Mouse (Mus musculus): ENCODE measurements around the gene Itgb6.

DNA sequence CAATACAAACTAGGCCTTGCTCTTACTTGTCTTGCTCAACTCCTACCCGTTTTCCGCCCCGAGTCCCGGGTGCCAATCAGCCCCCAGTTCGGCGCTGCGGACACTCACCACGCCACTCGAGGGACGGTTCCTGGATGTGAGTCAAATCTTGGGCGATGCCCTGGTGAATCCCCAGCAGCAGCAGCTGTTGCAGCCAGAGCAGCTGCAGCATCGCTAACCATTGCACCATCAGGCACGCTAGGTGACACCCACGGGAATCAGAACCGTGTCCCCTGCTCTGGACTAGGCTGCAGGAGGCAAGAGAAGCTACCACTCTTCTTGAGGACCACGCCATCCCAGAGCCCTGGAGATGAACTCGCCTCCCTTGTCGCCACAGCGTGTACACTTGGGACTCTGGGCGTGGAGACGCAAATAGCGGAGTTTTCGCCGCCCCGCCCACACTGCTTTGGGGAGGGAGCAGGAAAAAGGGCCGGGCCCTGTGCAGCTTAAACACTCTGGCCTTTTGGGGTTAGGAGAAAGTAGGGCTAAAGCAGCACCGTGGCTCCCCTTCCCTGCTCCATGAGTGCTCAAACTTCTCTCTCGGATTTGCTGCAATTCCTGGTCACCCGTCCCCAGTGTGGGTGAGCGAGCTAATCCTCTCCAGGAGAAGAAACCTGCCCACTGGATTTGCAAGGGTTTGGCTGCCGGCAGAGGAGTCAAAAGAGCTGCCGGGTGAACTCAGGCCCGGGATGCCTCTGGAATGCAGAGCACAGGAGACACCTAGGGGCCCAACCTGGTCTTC lies 169.4 kb downstream of the Itgb6 start, which contains the start of gene Pla2r1:
- no peak for TF ChIP-seq CTCF (IDR thresholded peaks at IDR 0.05; ENCODE audit: low read depth)
- no peak for TF ChIP-seq EP300 (IDR thresholded peaks at IDR 0.05; ENCODE audit: low read depth)

Data from liver, postnatal 0 days (tissue).